Mouse (Mus musculus): ENCODE measurements around the gene Kctd10.

Kctd10 gene

DNA sequence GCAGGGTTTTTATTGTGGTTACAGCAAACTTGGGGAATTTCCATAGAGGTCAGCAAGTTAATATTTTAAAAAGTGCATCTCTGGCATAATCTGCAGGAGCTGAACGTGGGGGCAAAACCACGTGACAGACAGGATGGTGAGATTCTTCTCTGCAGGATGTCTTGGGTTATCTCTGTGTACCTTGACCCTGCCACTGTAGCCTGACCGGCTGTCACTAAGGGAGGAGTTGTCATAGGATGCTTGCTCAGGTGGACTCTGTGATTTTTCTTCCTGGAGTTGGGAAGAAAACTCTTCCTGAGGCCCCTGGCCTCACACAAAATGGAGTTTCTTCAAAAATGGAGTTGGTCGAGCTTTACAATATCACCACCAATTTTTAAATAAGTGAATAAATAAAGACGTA lies 37.3 kb downstream of the Kctd10 start:
- DNase-seq: no peak

DNA sequence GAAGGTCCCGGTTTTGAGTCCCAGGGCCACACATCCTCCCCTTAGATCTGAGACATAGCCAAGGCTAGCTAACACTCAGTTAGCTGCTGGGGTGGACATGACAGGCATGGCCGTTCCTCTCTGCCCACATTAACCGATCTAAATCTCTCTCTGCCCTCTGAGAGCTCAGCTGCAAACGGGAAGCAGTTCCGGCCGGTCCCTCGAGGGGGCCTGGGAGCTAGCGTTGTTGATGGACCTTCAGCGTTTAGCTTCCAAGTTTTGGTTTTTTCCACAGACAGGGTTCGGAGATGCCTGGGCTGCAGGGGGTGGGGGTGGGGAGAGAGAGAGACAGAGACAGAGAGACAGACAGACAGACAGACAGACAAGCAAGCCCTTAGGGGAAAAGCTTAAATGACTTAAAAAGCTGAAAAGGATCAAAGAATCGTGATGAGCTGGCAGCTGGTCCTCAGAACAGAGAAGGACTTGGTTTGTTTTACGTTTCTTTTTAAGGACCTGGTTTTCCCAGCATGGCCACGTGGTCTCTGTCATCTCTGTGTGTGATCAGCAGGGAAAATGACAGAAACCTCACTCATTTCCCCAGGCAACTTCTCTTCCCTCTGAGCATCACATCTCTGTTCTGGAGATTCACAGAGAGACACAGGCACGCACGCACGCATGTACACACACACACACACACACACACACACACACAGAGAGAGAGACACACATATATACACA lies 56.4 kb downstream of the Kctd10 start:
- DNase-seq: no peak

DNA sequence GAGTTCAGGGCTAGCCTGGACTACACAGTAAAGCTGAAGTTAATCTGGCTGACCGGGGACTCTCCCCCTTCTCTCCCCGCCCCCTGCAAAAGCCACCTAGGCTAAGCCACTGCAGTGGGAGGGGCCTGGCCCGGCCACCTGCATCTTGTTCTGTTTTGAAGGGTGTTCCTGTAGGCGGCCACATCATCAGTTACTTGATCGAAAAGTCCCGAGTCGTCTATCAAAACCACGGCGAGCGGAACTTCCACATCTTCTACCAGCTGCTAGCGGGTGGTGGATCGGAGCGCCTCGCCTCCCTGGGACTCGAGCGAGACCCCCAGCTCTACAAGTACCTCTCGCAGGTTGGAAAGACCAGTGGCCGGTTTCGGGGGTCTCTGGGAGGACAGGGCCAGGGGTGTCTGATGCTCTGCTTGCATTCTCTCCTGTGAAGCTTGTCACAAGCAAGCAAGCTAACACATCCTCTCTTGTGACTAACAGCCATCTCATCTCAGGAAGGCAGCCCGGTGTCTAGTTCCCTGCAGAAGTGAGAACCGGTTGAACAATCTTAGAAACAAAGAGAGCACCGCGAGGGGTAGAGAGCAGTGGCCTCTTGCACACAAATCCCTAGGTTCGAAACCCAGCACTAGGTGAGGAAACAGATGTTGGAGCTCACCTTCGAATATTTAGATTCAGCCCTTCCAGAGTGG lies 57.1 kb downstream of the Kctd10 start:
- DNase-seq: no peak
